Mouse (Mus musculus) testis, postnatal 10 days (tissue): ENCODE results near the gene Fam168a.
A peak's percentile ranks its signal among the peaks of the same experiment; 100 is the strongest.
"Not testable (repeated sequence)": the region's sequence is repeated elsewhere in the genome, so short reads cannot be mapped to it uniquely, and the experiment has no call there.

ENCODE experiments used
- DNase-seq: peaks from one replicate; pipeline ENCODE4 v3.0.0; 2021; ENCODE audit warnings: low spot score

Fam168a gene

GRCm38 (mm10) chr7:100842175-100842574, 135.7 kb downstream of the Fam168a start:
- no peak for DNase-seq

GRCm38 (mm10) chr7:100843866-100844265, 137.4 kb downstream of the Fam168a start:
- DNase-seq = no peak

GRCm38 (mm10) chr7:100844385-100845025, 138.1 kb downstream of the Fam168a start:
- DNase-seq = no peak

- no peak for DNase-seq
These were observed 138.6 kb downstream of the Fam168a start for GRCm38 (mm10) chr7:100845026-100845400.

- DNase-seq = no peak
These were observed 139.0 kb downstream of the Fam168a start for GRCm38 (mm10) chr7:100845412-100845811.

GRCm38 (mm10) chr7:100846033-100846432, 139.6 kb downstream of the Fam168a start:
- not testable (repeated sequence) for DNase-seq

- no peak for DNase-seq
These were observed 140.7 kb downstream of the Fam168a start for GRCm38 (mm10) chr7:100847131-100847530.

- peak; percentile 85 for DNase-seq
These were observed 142.3 kb downstream of the Fam168a start for GRCm38 (mm10) chr7:100848744-100849143.

GRCm38 (mm10) chr7:100849508-100849907, 143.1 kb downstream of the Fam168a start:
- DNase-seq = no peak

GRCm38 (mm10) chr7:100851481-100852356, 145.3 kb downstream of the Fam168a start:
- no peak for DNase-seq

- DNase-seq = no peak
These were observed 147.0 kb downstream of the Fam168a start for GRCm38 (mm10) chr7:100853396-100853795.

GRCm38 (mm10) chr7:100854137-100854814, 147.8 kb downstream of the Fam168a start:
- DNase-seq = no peak

GRCm38 (mm10) chr7:100854861-100855260, 148.4 kb downstream of the Fam168a start:
- no peak for DNase-seq

- DNase-seq = no peak
These were observed 148.9 kb downstream of the Fam168a start for GRCm38 (mm10) chr7:100855300-100855699.

- no peak for DNase-seq
These were observed 149.5 kb downstream of the Fam168a start for GRCm38 (mm10) chr7:100855795-100856573.

GRCm38 (mm10) chr7:100860450-100860849, 154.0 kb downstream of the Fam168a start:
- DNase-seq = no peak

GRCm38 (mm10) chr7:100861209-100861608, 154.8 kb downstream of the Fam168a start:
- DNase-seq = no peak

- DNase-seq = no peak
These were observed 155.9 kb downstream of the Fam168a start for GRCm38 (mm10) chr7:100862353-100862752.

GRCm38 (mm10) chr7:100862828-100863638, 156.6 kb downstream of the Fam168a start, which contains the start of gene Relt:
Relt (minus strand) TSS chr7:100863446.
- DNase-seq = peak; percentile 98

- peak; percentile 78 for DNase-seq
These were observed 160.2 kb downstream of the Fam168a start for GRCm38 (mm10) chr7:100866675-100867074.

- no peak for DNase-seq
These were observed 161.1 kb downstream of the Fam168a start for GRCm38 (mm10) chr7:100867561-100867960.
